ENCODE assay signal across 9 mouse cellular contexts in genomic region chr2:33401217-33401616, GRCm38 (mm10). TPM values are rescaled to one million over a fixed set of nuclear protein-coding genes. Genes with fewer than 3 reads are reported as not detected.
DNase-seq lines count a peak whose midpoint lies in the region; ATAC-seq and TF ChIP-seq lines count a peak whose summit lies in the region.
"Had no signal": no experiment of that assay in that cellular context is flagged by ENCODE, and none has a peak within 500 bp of the region (broad histone marks: within the 10 kb centered on the region; RNA-seq: fewer than 3 reads in every experiment).

No protein-coding gene starts in this region.

- peak; percentile 77 for TF ChIP-seq CTCF in intestine, postnatal 0 days (IDR thresholded peaks at IDR 0.05; ENCODE audit: low read depth)

- H3K27ac ChIP-seq in intestine, postnatal 0 days (ENCODE audit: low read depth, low read length): no peak overlapping the region
- no peak overlapping the region for H3K27ac ChIP-seq in intestine, embryonic 16.5 days (ENCODE audit: low read length)
- H3K27ac ChIP-seq: forebrain, embryonic 15.5 days had no signal

- 33% methylated on average over 3 of the region's 3 CpGs for WGBS in intestine, postnatal 0 days
- WGBS in intestine, embryonic 16.5 days: 48% methylated on average over 3 of the region's 3 CpGs

- no peak for ATAC-seq in intestine, postnatal 0 days
- ATAC-seq in intestine, embryonic 16.5 days: no peak
- ATAC-seq: forebrain, embryonic 15.5 days had no signal

- no peak overlapping the region for H3K4me2 ChIP-seq in intestine, postnatal 0 days (replicated peaks; ENCODE audit: low read depth)
- no peak overlapping the region for H3K4me2 ChIP-seq in intestine, embryonic 16.5 days (ENCODE audit: low read depth, low read length)
- H3K4me2 ChIP-seq: forebrain, embryonic 15.5 days had no signal

- H3K36me3 ChIP-seq in intestine, postnatal 0 days (ENCODE audit: control insufficient read depth, insufficient read depth): peaks cover 3% of the 10 kb centered on the region; the same call in 1 of the 2 replicates
- H3K36me3 ChIP-seq in intestine, embryonic 16.5 days (ENCODE audit: control insufficient read depth, insufficient read depth, low read length): no peaks in the 10 kb centered on the region; the same call in 1 of the 2 replicates

- DNase-seq in thymus, postnatal 14 days: peak; percentile 49
- no peak for DNase-seq in thymus, adult 18-20 months
- peak; percentile 38 for DNase-seq in cerebellum, adult 9-11 months
- peak; percentile 38 for DNase-seq in thymus, postnatal 25 days
- DNase-seq in Muller cell, postnatal 12 days (ENCODE audit: inconsistent ontology term): no peak
- no peak for DNase-seq in gastrocnemius, postnatal 36 days

- H3K9ac ChIP-seq in intestine, postnatal 0 days (ENCODE audit: low read depth, low read length): no peak overlapping the region
- H3K9ac ChIP-seq in intestine, embryonic 16.5 days (ENCODE audit: low read depth, low read length): no peak overlapping the region
- H3K9ac ChIP-seq: forebrain, embryonic 15.5 days had no signal

- no peaks in the 10 kb centered on the region for H3K4me1 ChIP-seq in intestine, postnatal 0 days (replicated peaks; ENCODE audit: control insufficient read depth, insufficient read depth, low read length)
- H3K4me1 ChIP-seq in intestine, embryonic 16.5 days (ENCODE audit: control insufficient read depth, insufficient read depth, low read length): peaks cover 10% of the 10 kb centered on the region

- intact Hi-C loops in gastrocnemius, postnatal 36 days (cut with DNase I): no loop called here

- no peaks in the 10 kb centered on the region for H3K9me3 ChIP-seq in intestine, postnatal 0 days (ENCODE audit: control insufficient read depth)
- H3K9me3 ChIP-seq in intestine, embryonic 16.5 days (ENCODE audit: control insufficient read depth, low read length): no peaks in the 10 kb centered on the region
- H3K9me3 ChIP-seq: forebrain, embryonic 15.5 days had no signal

- H3K4me3 ChIP-seq in intestine, postnatal 0 days (ENCODE audit: low read depth, low read length): no peak overlapping the region
- H3K4me3 ChIP-seq in intestine, embryonic 16.5 days (ENCODE audit: low read length): no peak overlapping the region
- H3K4me3 ChIP-seq: forebrain, embryonic 15.5 days had no signal

- H3K27me3 ChIP-seq in intestine, postnatal 0 days (replicated peaks; ENCODE audit: control insufficient read depth, insufficient read depth, low read length): no peaks in the 10 kb centered on the region
- no peaks in the 10 kb centered on the region for H3K27me3 ChIP-seq in intestine, embryonic 16.5 days (replicated peaks; ENCODE audit: control insufficient read depth, insufficient read depth, low read length)
- H3K27me3 ChIP-seq: forebrain, embryonic 15.5 days had no signal

RNA-seq across cellular contexts. Expression of gene Zbtb34, which starts 29.9 kb away (rescaled TPM):
- 1.5 and 2.1 TPM in 2 replicates for polyA plus RNA-seq in intestine, postnatal 0 days (2015; fragmentation: Nextera tagmentation; extraction: Ambion mirVana)
- polyA plus RNA-seq in intestine, embryonic 16.5 days (2015; fragmentation: Nextera tagmentation; extraction: Ambion mirVana): 2.8 and 3.9 TPM in 2 replicates
- 1 to 10 TPM; 4.1 to 4.9 TPM for total RNA-seq in gastrocnemius, postnatal 36 days (2021)

RNA-seq across cellular contexts. Expression of gene Ralgps1, which starts 29.9 kb away (rescaled TPM):
- 4.0 and 4.9 TPM in 2 replicates for polyA plus RNA-seq in intestine, postnatal 0 days (2015; fragmentation: Nextera tagmentation; extraction: Ambion mirVana)
- polyA plus RNA-seq in intestine, embryonic 16.5 days (2015; fragmentation: Nextera tagmentation; extraction: Ambion mirVana): 6.3 and 8.0 TPM in 2 replicates
- total RNA-seq in gastrocnemius, postnatal 36 days (2021): 1 to 10 TPM; 2.3 TPM

Comparison
In these comparisons a context has a peak if more than half of its experiments do, and no peak if none do; other contexts are left out.
1. DNase-seq: peak in thymus, postnatal 14 days (single experiment), cerebellum, adult 9-11 months (single experiment) and thymus, postnatal 25 days (single experiment); none in thymus, adult 18-20 months (0 of 2), Muller cell, postnatal 12 days (single experiment) and gastrocnemius, postnatal 36 days (0 of 2).